Mouse (Mus musculus): Measurements from ENCODE around the gene Cramp1l.
"Not testable (repeated sequence)": the region's sequence is repeated elsewhere in the genome, so short reads cannot be mapped to it uniquely, and the experiment has no call there.

Gene Cramp1l

GRCm38 (mm10) chr17:24953291-24953690, 62.3 kb downstream of the Cramp1l start:
- no peak for DNase-seq

- DNase-seq = no peak
Observed at GRCm38 (mm10) chr17:24950671-24951070, 64.9 kb downstream of the Cramp1l start.

- no peak for DNase-seq
Observed at GRCm38 (mm10) chr17:24948204-24948603, 67.4 kb downstream of the Cramp1l start.

GRCm38 (mm10) chr17:24943589-24943988, 72.0 kb downstream of the Cramp1l start:
- DNase-seq = not testable (repeated sequence)

GRCm38 (mm10) chr17:24943036-24943435, 72.6 kb downstream of the Cramp1l start:
- DNase-seq = no peak

- peak; percentile 20 for DNase-seq
Observed at GRCm38 (mm10) chr17:24942453-24942852, 73.1 kb downstream of the Cramp1l start.

GRCm38 (mm10) chr17:24937266-24937665, 78.3 kb downstream of the Cramp1l start:
- DNase-seq = no peak

- DNase-seq = peak; percentile 94
Observed at GRCm38 (mm10) chr17:24936259-24937237, 79.0 kb downstream of the Cramp1l start, which contains the start of gene Mapk8ip3. Gene Mapk8ip3, minus strand, starts transcription at chr17:24936977.

- DNase-seq = no peak
Observed at GRCm38 (mm10) chr17:24935666-24936065, 79.9 kb downstream of the Cramp1l start.

GRCm38 (mm10) chr17:24934926-24935325, 80.7 kb downstream of the Cramp1l start:
- DNase-seq = no peak

- DNase-seq = no peak
Observed at GRCm38 (mm10) chr17:24933163-24933562, 82.4 kb downstream of the Cramp1l start.

- no peak for DNase-seq
Observed at GRCm38 (mm10) chr17:24932431-24932830, 83.2 kb downstream of the Cramp1l start.

GRCm38 (mm10) chr17:24929506-24929905, 86.1 kb downstream of the Cramp1l start:
- no peak for DNase-seq

GRCm38 (mm10) chr17:24923246-24923645, 92.3 kb downstream of the Cramp1l start:
- DNase-seq = no peak

- DNase-seq = no peak
Observed at GRCm38 (mm10) chr17:24913984-24914383, 101.6 kb downstream of the Cramp1l start.

Data from cerebellum, adult 11-12 months (tissue).